Mouse (Mus musculus) heart, postnatal 25 days (tissue): Measurements from ENCODE around the gene Mroh3. TPM values are rescaled to one million over a fixed set of nuclear protein-coding genes. Genes with fewer than 3 reads are reported as not detected.

Experiments
- DNase-seq: peaks from one replicate; pipeline ENCODE4 v3.0.0; 2022; ENCODE audit warnings: low spot score
- intact Hi-C: fragments of 180-260 bp; cut with DNase I; formaldehyde crosslinking; loops from one replicate; pipeline ENCODE4 v1.15.1; 2025
- total RNA-seq, 2 experiments: library from RNA; stranded (reverse); gene quantifications; 2 replicates each; pipeline ENCODE4 v1.2.3; 2021

The Mroh3 gene
- total RNA-seq, result not detected

DNA sequence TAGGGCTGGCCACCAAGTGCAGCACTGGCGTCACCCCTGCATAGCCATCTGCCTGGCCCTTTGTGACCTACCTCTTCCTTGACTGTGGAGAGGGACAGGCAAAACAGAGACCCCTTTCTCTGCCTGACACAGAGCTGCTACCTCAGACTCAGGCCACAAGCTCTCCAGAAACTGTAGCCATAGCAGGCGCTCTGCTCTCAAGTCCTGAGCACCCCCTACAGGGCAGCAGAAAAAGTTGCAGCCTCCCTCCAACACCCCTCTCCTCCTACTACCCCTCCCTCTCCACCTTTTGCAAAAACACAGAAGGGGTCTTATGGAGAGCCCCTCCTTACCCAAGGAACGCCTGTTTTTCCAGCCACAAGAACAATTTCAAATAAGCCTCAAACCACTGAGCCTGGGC lies at the start of gene Mroh3:
TSS of gene Mroh3 (minus strand) at position 26 of the 400 bp plus-strand sequence.
- intact Hi-C loops, result loop anchor here (2.0 to 5.0 kb wide), 2 partner anchors 42 to 161 kb away; partner anchors contain the start of genes Ascl5 and Cacna1s
- DNase-seq, result no peak

GRCm38 (mm10) chr1:136260635-136261238 lies 48.1 kb upstream of the Mroh3 start, which contains the start of gene Gpr25:
Gene Gpr25 (minus strand): TSS chr1:136260873.
- DNase-seq, result no peak
- intact Hi-C loops, result no loop called here

DNA sequence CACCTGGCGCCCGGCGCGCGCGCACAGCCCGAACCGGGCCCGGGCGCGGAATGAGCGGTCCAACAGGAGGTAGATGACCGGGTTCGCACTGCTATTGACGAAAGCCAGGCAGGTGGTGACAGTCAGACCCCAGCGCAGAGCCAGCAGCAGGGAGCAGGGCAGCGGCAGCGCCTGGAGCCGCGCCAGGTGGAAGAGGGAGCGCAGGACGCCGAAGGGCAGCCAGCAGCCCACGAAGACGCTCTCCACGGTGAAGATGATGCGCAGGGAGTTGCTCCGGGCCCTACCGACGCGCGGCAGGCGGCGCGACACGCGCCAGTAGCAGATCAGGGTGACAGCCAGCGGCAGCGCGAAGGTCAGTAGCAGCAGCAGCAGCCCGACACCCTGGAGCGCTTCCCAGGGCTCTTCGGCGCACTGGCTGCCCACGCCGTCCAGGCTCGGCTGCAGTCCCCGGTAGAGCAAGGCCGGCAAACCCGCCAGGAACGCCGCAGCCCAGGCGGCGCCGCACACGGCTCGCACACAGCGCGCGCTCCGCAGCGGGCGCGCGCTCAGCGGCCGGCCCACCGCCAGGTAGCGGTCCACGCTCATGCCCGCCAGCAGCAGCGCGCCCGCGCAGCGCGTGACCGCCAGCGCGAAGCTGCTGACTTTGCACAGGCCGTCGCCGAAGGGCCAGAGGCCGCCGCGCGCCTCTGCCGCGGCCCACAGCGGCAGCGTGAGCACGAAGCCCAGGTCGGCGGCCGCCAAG lies 47.4 kb upstream of the Mroh3 start:
- peak; percentile 20 for DNase-seq
- intact Hi-C loops, result no loop called here

DNA sequence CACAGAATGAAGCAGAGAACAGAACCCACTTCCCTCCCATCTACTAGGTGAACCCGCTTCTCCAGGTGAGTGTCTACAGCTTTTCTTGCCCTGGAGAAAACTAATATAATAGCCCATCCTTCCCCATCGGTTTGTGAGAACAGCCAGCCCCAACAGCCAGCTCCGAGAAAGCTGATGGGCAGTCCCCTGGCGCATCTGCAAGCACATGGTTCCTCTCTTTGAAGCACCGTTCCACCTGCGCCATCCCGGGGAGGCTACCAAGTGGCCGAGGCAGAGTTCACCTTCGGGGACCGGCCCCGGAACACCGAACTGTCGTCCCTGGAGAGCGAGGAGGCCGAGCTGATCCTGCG lies 46.9 kb upstream of the Mroh3 start:
- no peak for DNase-seq
- intact Hi-C loops, result no loop called here

DNA sequence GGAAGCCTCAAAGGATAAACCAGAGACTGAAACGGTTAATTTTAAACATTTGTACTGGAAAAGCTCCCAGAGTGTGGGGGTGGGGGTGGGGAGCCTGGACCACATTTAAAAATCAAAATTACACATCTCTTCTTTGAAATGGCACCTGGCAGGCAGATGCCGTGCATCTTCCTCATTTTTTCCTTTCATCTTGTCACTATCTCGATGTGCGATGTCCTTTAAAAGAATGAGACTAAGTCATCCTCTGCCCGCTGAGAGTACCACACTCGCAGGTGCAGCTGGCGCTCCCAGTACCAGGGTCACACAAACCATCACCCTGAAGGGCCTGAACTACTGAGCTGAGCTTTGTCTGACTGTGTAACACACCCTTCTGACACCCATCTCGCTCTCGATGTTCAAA lies 45.9 kb upstream of the Mroh3 start:
- intact Hi-C loops, result no loop called here
- no peak for DNase-seq

- DNase-seq, result no peak
- intact Hi-C loops, result no loop called here
These were observed 43.0 kb upstream of the Mroh3 start for GRCm38 (mm10) chr1:136255657-136256056.

DNA sequence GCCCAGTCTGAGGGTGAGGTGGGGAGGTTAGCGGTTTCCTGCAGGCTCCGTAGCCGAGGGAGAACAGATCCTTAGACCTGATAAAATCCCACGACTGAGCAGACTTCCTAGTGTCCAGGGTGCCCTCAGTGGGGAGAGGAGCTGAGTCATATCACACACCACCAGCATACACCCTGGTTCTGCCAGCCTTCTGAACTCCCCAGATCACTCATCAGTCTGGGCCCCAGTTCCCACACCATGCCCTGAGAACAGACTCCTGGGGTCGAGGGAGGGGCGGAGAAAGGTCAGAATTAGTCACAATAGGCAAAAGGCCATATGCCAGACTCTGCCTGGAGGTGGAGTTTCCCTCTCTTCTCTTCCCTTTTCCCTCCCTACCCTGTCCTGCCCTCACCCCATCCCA lies 42.5 kb upstream of the Mroh3 start:
- intact Hi-C loops, result no loop called here
- DNase-seq, result no peak

DNA sequence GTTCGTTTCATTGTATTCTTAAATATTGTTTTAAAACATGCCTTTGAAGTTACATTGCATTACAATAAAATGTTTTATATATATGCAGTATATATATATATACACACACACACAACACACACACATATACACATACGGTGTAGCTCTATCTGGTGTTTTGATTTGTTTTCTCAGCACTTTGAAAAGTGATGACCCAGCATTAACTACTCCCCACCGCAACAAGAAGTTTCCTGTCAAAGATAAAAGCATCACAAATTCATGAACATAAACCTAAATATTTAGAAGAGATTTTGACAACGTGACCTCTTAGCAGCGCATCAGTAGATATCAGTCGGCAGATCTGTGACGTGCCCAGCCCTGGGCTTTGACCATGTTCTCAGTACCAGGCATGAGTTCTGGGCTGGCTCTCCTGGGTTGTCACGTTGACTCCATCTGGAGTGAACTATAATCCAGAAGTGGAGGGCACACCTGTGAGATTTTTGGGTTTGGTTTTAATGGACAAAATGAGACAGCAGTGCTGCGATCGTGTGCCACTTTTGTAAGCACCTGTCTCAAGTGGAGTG lies 42.0 kb upstream of the Mroh3 start:
- no peak for DNase-seq
- intact Hi-C loops, result no loop called here

- intact Hi-C loops, result no loop called here
- DNase-seq, result no peak
These were observed 40.8 kb upstream of the Mroh3 start for GRCm38 (mm10) chr1:136253472-136253871.

- DNase-seq, result no peak
- intact Hi-C loops, result no loop called here
These were observed 37.0 kb upstream of the Mroh3 start for GRCm38 (mm10) chr1:136249662-136250061.

- intact Hi-C loops, result no loop called here
- no peak for DNase-seq
These were observed 34.8 kb upstream of the Mroh3 start for GRCm38 (mm10) chr1:136247393-136247792.

- DNase-seq, result no peak
- intact Hi-C loops, result no loop called here
These were observed 31.8 kb upstream of the Mroh3 start for GRCm38 (mm10) chr1:136244469-136244868.

DNA sequence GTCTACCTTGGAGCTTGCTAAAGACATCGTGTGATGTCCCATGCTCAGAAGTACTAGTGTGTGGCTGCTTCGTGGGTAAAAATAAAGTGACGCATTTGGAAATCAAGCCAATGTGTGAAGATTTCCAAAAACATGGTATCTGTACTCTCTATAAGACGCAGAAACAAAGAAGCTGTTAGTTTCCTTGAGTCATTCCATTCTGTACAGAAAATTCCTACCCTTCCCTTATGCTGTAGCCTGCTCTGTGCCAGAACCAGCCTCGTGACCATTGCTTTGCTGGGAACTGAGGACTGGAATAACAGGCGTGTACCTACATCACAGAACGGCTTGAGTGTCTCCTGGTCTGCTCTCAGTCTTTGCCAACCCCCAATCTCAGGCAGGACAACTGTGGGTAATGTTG lies 29.2 kb upstream of the Mroh3 start:
- no peak for DNase-seq
- intact Hi-C loops, result no loop called here

DNA sequence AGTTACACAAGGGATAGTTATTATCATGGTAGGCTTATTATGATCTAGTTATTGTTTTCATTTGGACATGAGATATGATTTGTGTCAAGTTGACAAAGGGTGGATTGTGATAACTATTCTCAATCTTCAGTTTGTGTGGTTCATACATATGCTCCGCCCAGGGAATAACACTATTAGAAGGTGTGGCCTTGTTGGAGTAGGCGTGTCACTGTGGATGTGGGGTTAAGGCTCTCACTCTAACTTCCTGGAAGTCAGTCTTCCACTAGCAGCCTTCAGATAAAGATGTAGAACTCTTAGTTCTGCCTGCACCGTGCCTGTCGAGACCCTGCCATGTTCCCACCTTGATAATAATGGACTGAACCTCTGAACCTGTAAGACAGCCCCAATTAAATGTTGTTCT lies 25.9 kb upstream of the Mroh3 start:
- intact Hi-C loops, result no loop called here
- DNase-seq, result no peak

DNA sequence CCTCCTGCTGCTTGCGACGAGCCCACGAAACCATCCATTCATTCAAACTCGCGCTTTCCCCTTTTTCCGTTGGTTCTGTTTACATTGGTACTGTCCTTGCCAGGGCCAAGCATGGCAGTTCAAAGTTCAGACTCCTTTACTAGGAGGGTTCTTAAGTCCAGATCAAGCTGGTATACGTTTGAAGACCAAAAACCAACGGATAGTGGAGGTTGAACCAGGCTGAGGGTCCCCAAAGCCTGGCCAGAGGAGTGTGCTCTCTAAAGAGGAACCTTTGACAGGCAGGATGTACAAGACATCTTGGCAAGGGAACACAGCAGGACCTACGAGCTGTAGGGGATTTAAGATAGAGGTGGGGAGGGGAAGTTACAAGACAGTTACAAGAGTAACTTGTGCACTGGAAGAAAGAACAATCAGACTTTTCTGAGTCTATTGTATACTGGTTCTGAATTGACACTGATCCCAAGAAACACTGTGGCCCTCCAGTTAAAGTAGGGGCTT lies 22.0 kb upstream of the Mroh3 start:
- no peak for DNase-seq
- intact Hi-C loops, result no loop called here

DNA sequence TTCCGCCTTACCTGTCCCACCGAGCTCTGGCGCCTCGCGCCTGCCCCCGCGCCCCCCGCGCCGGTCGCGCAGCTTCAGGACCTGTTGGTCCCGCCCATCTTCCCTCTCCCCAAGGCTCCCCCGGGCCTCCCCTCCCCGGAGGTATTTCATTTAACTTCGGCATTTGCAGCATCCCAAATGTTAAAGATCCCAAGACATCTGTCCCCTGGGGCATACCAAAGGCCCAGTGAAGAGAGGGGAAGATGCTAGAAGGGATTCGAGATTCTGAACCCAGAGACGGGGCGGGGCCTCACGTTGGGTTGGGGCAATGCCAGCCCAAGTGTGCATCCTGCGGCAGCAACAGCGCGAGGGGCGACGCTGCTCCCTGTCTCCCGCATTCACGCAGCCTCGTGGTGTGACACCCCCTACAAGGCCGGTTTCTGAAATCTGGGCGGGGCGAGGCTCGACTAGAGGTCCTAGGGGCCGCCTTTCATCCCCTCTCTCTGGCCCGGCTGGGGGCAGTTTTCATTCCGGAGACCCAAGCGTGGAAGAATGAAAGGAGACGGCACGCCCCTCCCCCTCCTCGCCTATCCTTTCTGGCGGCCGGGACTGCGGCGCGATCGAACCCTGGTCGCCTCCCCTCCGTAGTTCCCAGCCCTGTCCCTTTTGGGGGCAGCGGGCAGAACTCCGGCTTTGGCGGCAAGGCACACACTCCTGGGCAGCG lies 21.4 kb upstream of the Mroh3 start, which contains the start of gene Inava:
TSS of gene Inava (minus strand) at position 373 of the 703 bp plus-strand sequence.
- intact Hi-C loops, result no loop called here
- DNase-seq, result no peak

DNA sequence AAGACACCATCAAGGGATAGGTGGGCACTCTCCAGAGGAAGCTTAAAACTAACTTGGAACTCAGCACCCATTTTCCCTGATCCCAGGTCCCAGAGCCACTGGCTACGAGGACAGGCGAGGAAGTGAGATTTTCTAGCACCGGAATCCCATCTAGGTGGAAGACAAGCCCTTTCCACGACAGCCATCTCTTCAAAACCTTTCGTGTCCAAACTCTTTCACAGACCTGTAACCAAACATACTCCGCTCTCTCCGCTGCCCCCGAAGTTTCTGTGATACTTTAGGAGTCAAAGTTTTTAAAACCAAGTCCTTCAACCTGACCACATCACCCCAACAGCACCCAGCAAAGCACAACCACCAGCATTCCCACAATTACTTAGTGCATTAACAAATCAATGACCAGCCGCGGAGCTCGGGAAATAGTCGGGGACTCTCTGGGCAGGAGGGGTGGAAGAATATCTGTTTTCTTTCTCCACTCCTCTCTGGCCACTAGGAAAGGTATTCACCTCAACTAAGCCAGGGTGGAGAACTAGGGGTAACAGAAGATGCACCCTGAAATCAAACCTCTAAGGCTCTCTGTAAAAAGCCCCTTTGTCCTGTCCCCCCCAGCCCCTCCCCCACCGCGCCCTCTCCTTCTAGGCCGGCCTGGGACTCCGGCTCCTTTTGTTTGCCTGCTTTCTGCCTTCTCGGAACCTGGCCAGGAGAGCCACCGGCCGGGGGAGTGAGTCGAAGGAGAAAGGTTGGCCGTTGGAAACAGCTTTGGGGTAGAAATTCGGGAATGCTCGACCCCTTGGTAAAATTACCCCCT lies 20.6 kb upstream of the Mroh3 start:
- DNase-seq, result no peak
- intact Hi-C loops, result no loop called here

GRCm38 (mm10) chr1:136232285-136232926 lies 19.8 kb upstream of the Mroh3 start:
- DNase-seq, result no peak
- intact Hi-C loops, result no loop called here

DNA sequence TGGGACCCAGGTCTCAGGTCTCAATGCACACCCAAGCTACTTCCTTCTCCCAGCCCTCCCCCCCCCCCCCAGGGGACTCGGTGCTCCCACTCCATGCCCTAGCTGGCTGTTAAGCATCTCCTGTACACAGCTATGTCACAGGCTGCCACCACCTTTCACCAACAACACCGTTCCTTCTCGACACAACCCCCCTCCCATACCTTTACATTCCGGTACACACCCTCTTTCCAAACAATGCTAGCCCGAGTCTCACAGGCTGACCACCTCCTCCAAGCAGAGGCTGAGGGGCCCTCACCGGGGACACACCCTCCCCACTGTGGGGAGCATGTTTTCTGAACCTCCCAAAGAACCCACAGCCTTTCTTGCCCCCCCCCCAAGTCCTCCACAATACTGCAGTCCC lies 19.0 kb upstream of the Mroh3 start:
- DNase-seq, result no peak
- intact Hi-C loops, result no loop called here
